Mouse (Mus musculus): ENCODE results near the gene Nrip3. TPM values are rescaled to one million over a fixed set of nuclear protein-coding genes. Genes with fewer than 3 reads are reported as not detected.
A peak's percentile ranks its signal among the peaks of the same experiment; 100 is the strongest.

Gene Nrip3
- polyA plus RNA-seq, 2 experiments, result 0.13 to 0.22 TPM

GRCm38 (mm10) chr7:109772251-109772650, 9.6 kb downstream of the Nrip3 start:
- no peak for ATAC-seq (ENCODE audit: insufficient read depth)
- DNase-seq (ENCODE audit: low read depth in 3 of 3, low spot score in 3 of 3), result no peak
- no peak overlapping the region for H3K9ac ChIP-seq (replicated peaks)
- no peaks in the 10 kb centered on the region for H3K9me3 ChIP-seq (ENCODE audit: control insufficient read depth, low read length)
- H3K4me1 ChIP-seq (replicated peaks; ENCODE audit: control insufficient read depth in 2 of 2, insufficient read depth in 2 of 2, low read length in 1 of 2), result peaks cover 21% of the 10 kb centered on the region in 2 experiments
- no peak overlapping the region for H3K4me3 ChIP-seq (ENCODE audit: insufficient read depth in 1 of 2, low read depth in 2 of 2, low read length in 2 of 2)
- no peak overlapping the region for H3K4me2 ChIP-seq (ENCODE audit: low read depth)
- H3K27me3 ChIP-seq (ENCODE audit: control insufficient read depth, insufficient read depth, low read length), result no peaks in the 10 kb centered on the region
- no peaks in the 10 kb centered on the region for H3K36me3 ChIP-seq (replicated peaks; ENCODE audit: control insufficient read depth, insufficient read depth, low read depth)
- no peak overlapping the region for H3K27ac ChIP-seq
- TF ChIP-seq EP300 (IDR thresholded peaks at IDR 0.05; ENCODE audit: low read depth) (no peak), CTCF (IDR thresholded peaks at IDR 0.05; ENCODE audit: low read depth) (no peak)

DNA sequence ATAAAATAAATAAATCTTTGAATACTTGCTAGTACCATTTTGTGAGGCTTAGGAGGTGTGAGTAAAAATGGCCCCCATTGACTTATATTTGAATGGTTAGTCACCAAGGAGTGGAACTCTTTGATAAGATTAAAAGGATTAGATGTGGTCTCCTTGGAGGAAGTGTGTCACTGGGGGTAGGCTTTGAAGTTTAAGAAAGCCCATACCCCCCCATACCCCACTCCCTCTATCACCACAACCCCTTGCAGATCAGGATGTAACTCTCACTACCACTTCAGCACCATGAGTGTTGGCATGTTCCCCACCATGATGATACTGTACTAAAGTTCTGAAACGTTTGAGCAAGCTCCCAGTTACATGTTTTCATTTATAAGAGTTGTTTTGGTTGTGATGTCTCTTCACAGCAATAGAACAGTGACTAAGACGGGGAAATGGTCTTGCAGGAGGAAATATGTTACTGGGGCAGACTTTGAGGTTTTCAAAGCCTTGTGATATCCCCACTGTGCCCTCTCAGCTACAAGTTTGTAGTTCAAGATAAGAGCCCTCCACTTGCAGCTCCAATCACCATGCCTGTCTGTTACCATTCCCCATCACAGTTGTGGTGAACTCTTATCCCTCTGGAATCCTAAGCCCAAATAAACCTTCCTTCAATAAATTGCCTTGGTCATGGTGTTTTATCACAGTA, 13.0 kb downstream of the Nrip3 start:
- H3K4me3 ChIP-seq (ENCODE audit: insufficient read depth in 1 of 2, low read depth in 2 of 2, low read length in 2 of 2), result no peak overlapping the region
- DNase-seq (ENCODE audit: low read depth in 3 of 3, low spot score in 3 of 3), result no peak
- H3K4me1 ChIP-seq (replicated peaks; ENCODE audit: control insufficient read depth in 2 of 2, insufficient read depth in 2 of 2, low read length in 1 of 2), result peaks cover 24 to 29% of the 10 kb centered on the region in 2 experiments
- no peaks in the 10 kb centered on the region for H3K36me3 ChIP-seq (replicated peaks; ENCODE audit: control insufficient read depth, insufficient read depth, low read depth)
- no peak overlapping the region for H3K9ac ChIP-seq (replicated peaks)
- no peaks in the 10 kb centered on the region for H3K27me3 ChIP-seq (ENCODE audit: control insufficient read depth, insufficient read depth, low read length)
- H3K4me2 ChIP-seq (ENCODE audit: low read depth), result peak overlapping the region; percentile 13; the same call in 1 of the 2 replicates
- 6% methylated on average over 2 of the region's 2 CpGs for WGBS (ENCODE audit: insufficient replicate concordance)
- TF ChIP-seq EP300 (IDR thresholded peaks at IDR 0.05; ENCODE audit: low read depth), result no peak
- no peak for TF ChIP-seq CTCF (IDR thresholded peaks at IDR 0.05; ENCODE audit: low read depth)
- peak; percentile 51; the same call in 1 of the 2 replicates for ATAC-seq (ENCODE audit: insufficient read depth)
- H3K9me3 ChIP-seq (ENCODE audit: control insufficient read depth, low read length), result no peaks in the 10 kb centered on the region
- no peak overlapping the region for H3K27ac ChIP-seq

DNA sequence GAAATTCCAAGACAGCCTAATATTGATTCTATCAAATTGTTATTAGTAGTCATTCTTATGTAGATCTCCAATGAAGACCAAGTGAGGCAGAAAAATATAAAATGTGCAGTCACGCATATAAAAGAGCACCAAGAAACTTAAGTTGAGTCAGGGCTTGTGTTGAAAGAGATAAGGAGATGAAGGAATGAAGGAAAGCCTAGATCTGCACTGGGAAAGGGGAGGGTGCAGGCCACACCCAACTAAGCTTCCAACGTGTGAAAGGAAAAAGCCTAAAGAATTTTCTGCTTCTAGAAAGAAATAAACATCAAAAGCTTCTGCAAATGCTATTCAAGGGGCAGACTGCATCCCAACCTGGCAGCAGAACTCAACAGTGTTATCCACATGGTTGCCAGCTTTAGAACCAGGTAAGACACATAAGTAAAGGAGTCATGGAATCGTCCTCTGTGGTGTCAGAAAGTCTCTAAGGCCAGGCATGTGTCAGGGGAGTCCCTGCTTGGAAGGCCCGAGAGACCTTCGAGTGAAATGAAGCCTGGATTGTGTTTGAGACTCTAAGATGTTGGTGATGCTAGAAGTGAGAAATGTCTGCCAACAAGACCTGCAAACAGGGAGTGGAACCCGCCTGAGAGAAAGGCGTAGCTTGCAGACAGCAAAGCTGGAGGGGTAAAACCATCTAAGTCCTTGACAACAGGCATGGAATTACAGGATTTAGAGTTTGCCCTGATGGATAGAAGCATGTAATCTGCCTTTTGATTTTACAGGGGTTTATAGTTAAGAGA, 14.1 kb downstream of the Nrip3 start:
- Histone ChIP-seq H3K27me3 (ENCODE audit: control insufficient read depth, insufficient read depth, low read length) (no peaks in the 10 kb centered on the region), H3K9me3 (ENCODE audit: control insufficient read depth, low read length) (no peaks in the 10 kb centered on the region), H3K27ac (peak overlapping the region; percentile 3; the same call in 1 of the 2 replicates), H3K36me3 (replicated peaks; ENCODE audit: control insufficient read depth, insufficient read depth, low read depth) (no peaks in the 10 kb centered on the region), H3K9ac (replicated peaks) (no peak overlapping the region), H3K4me3 (ENCODE audit: insufficient read depth in 1 of 2, low read depth in 2 of 2, low read length in 2 of 2) (no peak overlapping the region), H3K4me2 (ENCODE audit: low read depth) (peak overlapping the region; percentile 19), H3K4me1 (replicated peaks; ENCODE audit: control insufficient read depth in 2 of 2, insufficient read depth in 2 of 2, low read length in 1 of 2) (peaks cover 24 to 29% of the 10 kb centered on the region in 2 experiments)
- 49% methylated on average over 7 of the region's 7 CpGs for WGBS (ENCODE audit: insufficient replicate concordance)
- ATAC-seq (ENCODE audit: insufficient read depth) (peak; percentile 90), DNase-seq (ENCODE audit: low read depth in 3 of 3, low spot score in 3 of 3) (peak; percentile 44 to 60 (median 57))
- peak; percentile 33; the same call in 1 of the 2 replicates for TF ChIP-seq EP300 (IDR thresholded peaks at IDR 0.05; ENCODE audit: low read depth)
- no peak for TF ChIP-seq CTCF (IDR thresholded peaks at IDR 0.05; ENCODE audit: low read depth)

DNA sequence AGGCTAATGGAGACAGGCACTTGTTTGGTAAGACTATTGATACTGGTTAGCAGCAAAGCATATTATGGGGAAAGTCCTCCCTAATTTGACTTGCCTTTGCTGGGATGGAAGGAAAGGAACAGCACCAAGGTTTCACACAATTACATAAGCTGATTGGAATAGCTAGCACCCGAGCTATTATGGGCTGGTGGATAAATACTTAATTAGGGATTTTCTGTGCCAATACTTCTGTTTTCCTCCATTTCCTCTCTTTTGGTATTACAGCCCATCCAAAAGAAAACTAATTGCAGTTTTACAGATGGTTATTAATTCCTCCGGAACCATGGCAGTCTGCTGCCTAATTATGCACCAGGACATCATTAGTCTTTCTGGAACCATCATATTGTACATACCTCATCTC, 17.8 kb downstream of the Nrip3 start:
- no peak overlapping the region for H3K27ac ChIP-seq
- H3K9me3 ChIP-seq (ENCODE audit: control insufficient read depth, low read length), result no peaks in the 10 kb centered on the region
- ATAC-seq (ENCODE audit: insufficient read depth) (no peak), DNase-seq (ENCODE audit: low read depth in 3 of 3, low spot score in 3 of 3) (no peak)
- H3K4me2 ChIP-seq (ENCODE audit: low read depth), result no peak overlapping the region
- WGBS (ENCODE audit: insufficient replicate concordance), result 55% methylated on average over 2 of the region's 2 CpGs
- TF ChIP-seq CTCF (IDR thresholded peaks at IDR 0.05; ENCODE audit: low read depth) (no peak), EP300 (IDR thresholded peaks at IDR 0.05; ENCODE audit: low read depth) (no peak)
- H3K36me3 ChIP-seq (replicated peaks; ENCODE audit: control insufficient read depth, insufficient read depth, low read depth), result no peaks in the 10 kb centered on the region
- H3K4me3 ChIP-seq (ENCODE audit: insufficient read depth in 1 of 2, low read depth in 2 of 2, low read length in 2 of 2), result no peak overlapping the region
- no peaks in the 10 kb centered on the region for H3K27me3 ChIP-seq (ENCODE audit: control insufficient read depth, insufficient read depth, low read length)
- H3K9ac ChIP-seq (replicated peaks), result no peak overlapping the region
- H3K4me1 ChIP-seq (replicated peaks; ENCODE audit: control insufficient read depth in 2 of 2, insufficient read depth in 2 of 2, low read length in 1 of 2), result peaks cover 21 to 31% of the 10 kb centered on the region in 2 experiments

- Histone ChIP-seq H3K4me1 (replicated peaks; ENCODE audit: control insufficient read depth in 2 of 2, insufficient read depth in 2 of 2, low read length in 1 of 2) (peaks cover 9 to 12% of the 10 kb centered on the region in 2 experiments), H3K4me2 (ENCODE audit: low read depth) (no peak overlapping the region), H3K9me3 (ENCODE audit: control insufficient read depth, low read length) (no peaks in the 10 kb centered on the region), H3K4me3 (ENCODE audit: insufficient read depth in 1 of 2, low read depth in 2 of 2, low read length in 2 of 2) (no peak overlapping the region), H3K36me3 (replicated peaks; ENCODE audit: control insufficient read depth, insufficient read depth, low read depth) (no peaks in the 10 kb centered on the region), H3K9ac (replicated peaks) (no peak overlapping the region), H3K27ac (no peak overlapping the region), H3K27me3 (ENCODE audit: control insufficient read depth, insufficient read depth, low read length) (no peaks in the 10 kb centered on the region)
- DNase-seq (ENCODE audit: low read depth in 3 of 3, low spot score in 3 of 3) (no peak), ATAC-seq (ENCODE audit: insufficient read depth) (no peak)
- TF ChIP-seq EP300 (IDR thresholded peaks at IDR 0.05; ENCODE audit: low read depth) (no peak), CTCF (IDR thresholded peaks at IDR 0.05; ENCODE audit: low read depth) (no peak)
- 81% methylated on average over 3 of the region's 3 CpGs for WGBS (ENCODE audit: insufficient replicate concordance)
These were observed 25.5 kb downstream of the Nrip3 start for GRCm38 (mm10) chr7:109756291-109756690.
